Mouse (Mus musculus) 3T3-L1 (cell line): ENCODE measurements at regions not wholly inside any gene's neighbourhood (a gene's known extent, or its start where the extent isn't known, plus 50 kb on each side); places are given as distances from the start of the nearest gene placed in this dataset.

Experiments
- DNase-seq: peaks from one replicate; pipeline ENCODE4 v3.0.0-alpha.2; 2015; ENCODE audit warnings: low read depth, low spot score

- DNase-seq, result no peak
Measured at GRCm38 (mm10) chr16:93140535-93141110, 314.7 kb upstream of the Runx1 start.

DNA sequence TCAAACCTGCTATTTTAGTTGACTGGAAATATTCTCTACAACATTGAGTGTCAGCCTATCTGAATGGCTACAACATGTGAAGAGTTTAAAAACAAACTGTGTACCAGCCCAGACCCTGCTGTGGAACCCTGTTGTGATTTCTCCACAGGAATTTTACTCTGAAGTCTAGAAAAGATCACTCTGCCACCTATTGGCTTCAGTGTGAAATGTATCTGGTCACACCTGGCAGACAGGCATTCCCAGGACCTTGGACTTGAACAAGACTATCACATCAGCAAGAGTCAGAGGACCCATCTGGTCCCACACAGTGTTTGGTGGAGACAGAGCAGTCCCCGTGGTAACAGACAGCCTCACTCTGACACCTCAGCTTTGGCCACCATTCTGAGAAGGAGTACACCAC lies 311.3 kb upstream of the Runx1 start:
- peak; percentile 58 for DNase-seq

DNA sequence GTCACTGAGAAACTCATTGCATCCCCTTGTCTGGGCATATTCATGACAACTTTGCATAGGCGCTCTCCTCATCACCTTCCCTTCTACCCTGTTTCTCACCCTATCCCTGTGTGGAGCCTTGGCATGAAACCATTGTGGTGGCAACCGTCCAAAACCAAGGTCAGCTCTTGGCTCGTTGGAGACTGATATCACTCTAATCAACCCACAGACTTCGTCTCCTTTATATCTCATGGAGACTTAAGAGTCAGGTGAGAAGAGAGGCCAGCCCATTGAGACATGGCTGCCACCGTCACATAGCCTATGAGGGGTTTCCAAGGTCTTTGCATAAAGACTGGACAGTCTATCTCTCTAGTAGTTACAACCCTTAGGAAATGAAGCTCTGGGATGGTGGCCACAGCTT lies 305.5 kb upstream of the Runx1 start:
- DNase-seq, result no peak

GRCm38 (mm10) chr16:93130622-93131021 lies 304.7 kb upstream of the Runx1 start:
- DNase-seq, result no peak

GRCm38 (mm10) chr16:93123707-93124106 lies 297.8 kb upstream of the Runx1 start:
- DNase-seq, result no peak

DNA sequence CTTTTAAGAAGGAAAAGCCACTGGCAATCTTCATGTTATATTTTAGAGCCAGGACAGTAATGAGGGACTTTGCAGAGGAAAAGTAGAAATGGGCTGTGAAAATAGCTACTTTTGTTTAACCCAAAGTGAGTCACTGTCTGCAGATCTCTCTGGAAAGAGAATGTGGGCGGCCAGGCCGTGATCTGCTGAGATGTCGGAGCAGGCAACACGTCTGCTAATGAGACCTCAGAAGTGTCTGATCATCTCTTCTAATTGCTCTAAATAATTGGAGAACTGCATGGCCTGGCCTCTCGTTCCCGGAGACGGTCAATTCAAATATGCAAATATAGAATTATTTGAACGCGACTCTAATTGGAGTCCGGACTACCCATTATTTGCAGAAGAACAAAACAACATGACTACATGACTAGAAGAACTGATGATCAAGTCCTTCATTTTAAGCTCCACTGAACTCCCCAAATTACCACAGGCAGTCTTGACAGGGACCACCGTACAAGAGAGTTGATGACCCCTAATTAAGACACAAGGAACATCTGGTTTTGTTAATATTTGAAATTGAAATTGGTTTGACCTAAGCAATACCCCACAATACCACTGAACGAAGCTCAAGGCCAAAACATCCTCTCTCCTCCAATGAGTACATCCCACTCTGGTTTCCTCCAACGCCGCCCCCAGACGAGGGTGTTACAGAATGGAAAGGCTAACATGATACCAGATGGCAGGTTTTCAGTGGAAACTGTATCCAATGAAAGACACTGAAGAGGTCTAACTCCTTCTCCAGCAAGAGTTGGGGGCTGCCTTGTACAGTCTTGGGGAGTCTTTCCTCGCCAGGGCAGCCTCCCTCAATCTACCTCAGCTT lies 290.4 kb upstream of the Runx1 start:
- DNase-seq, result peak; percentile 9

GRCm38 (mm10) chr16:93110912-93111311 lies 285.0 kb upstream of the Runx1 start:
- DNase-seq, result no peak

DNA sequence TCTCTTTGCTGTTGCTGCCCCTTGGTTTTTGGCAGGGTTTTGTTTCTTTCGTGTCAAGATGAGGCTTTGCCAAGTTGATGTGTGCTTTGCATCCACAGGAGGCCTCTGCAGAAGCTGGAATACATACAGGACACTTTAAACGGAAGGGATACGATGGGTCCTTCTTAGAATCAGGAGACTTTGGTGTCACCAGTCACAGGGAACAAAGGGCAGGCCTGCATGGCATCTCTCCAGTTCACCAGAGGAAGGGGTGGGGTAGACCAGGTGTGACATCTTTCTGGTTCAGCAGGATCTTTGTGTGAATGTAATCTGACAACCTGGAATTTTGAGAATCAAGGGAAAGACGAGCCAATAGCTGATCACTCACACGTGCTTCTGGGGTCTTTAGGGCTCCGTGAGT lies 284.5 kb upstream of the Runx1 start:
- DNase-seq, result no peak

DNA sequence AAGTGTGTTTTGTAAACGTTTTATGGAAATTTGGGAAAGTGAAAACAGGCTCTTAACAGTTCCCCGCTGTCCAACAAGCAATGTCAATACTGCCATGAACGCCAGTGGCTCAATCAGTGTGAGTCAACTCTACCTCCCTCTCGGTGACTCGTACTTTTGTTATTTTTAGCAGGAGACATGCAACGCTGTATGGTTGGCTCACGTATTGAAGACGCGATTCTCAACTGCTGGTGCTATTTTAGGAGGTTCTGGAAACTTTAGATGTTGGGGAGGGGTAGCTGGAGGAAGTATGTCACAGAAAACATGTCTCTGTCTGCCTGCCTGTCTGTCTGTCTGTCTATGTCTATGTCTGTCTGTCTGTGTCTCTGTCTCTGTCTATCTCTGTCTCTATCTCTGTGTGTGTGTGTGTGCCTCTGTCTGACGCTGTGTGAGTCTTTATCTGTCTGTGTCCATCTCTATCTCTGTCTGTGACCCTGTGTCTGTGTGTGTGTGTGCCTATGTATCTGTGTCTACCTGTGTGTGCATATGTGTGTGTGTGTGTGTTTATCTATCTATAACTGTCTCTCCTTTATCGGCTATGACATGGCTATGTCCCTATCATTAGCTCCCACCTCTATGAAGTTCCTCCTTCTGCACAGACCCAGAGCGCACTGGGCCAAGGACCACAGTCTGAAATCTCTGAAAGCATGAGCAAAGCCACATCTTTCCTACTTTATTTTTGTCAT lies 283.9 kb upstream of the Runx1 start:
- peak; percentile 84 for DNase-seq

DNA sequence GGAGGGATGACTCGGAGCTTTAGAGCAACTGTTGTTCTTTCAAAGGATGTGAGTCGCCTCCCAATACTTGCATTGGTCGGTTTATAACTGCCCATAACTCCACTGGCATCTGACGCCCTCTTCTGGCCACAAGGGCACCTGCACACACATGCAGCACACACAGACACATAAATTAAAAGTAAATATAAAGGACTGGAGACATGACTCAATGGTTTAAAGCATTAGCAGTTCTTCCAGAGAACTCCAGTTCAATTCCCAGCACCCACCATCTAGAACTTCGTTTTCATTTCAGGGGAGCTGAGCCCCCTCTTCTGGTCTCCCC lies 281.5 kb upstream of the Runx1 start:
- no peak for DNase-seq

GRCm38 (mm10) chr16:93106811-93107523 lies 281.0 kb upstream of the Runx1 start:
- DNase-seq, result peak; percentile 87

GRCm38 (mm10) chr16:93102174-93102573 lies 276.2 kb upstream of the Runx1 start:
- no peak for DNase-seq

DNA sequence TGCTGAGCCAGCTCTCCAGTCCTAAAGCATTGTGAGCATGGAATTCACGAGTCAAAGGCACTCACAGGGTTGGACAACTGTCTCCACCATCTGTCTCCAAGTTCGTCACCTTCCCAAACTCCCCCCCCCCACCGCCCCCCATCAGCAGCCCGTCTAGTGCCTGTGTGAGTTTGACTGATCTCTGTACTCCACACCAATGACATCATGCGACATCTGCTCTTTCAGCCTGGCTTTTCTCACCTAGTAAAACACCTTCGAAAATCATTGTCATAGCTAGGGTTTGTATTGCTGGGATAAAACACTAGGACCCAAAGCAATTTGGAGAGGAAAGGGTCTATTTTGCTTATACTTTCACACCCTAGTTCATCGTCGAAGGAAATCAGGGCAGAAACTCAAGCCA lies 272.1 kb upstream of the Runx1 start:
- no peak for DNase-seq

- DNase-seq, result peak; percentile 36
Measured at GRCm38 (mm10) chr16:93096175-93096574, 270.2 kb upstream of the Runx1 start.

GRCm38 (mm10) chr16:93092796-93093195 lies 266.8 kb upstream of the Runx1 start:
- peak; percentile 38 for DNase-seq

DNA sequence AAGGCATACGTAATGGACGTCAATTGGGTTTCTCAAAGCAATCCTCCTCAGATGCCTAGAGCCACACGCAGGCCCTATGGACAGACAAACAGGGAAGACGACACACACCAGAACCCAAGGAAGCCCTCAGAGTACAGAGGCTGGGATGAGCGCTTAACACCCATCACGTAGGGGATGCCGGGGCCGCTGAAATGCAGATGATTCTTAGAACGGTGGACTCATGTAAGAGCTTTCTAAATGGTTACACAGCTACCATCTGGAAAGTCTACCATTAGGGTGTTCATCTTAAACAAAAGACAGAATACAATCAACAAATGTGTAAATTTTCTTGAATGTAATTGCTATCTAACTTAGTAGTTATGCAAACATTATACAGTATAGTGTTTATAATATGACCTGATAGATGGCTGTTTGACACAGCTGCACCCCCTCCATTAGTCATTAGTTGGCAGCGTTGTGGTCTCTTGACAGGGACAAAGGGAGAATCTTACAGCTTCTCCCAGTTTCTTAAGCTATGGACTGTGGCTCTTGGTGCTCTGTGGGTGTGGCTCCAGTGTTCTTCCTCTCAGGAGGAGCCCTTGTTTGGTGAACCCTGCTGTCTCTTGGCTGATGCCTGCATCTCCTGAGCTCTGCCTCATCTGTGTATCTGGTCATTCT lies 259.4 kb upstream of the Runx1 start:
- DNase-seq, result peak; percentile 71

DNA sequence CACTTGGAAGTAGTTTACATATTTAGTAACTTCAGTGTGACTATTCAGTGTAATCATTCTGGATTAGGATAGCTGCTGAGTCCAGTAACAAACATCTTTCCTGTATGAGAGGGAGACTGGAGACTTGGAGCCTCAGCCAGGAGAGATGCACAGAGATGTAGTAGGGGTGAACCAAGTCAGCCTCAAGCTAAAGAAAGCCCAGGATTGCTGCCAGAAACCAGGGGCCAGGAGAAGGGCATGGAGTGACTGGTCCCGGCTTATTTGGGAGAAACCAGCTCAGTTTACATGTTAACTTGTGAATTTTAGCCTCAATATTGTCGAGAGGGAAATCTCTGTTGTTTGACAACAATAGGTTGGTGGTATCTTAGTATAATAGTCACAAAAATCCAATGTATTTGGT lies 257.8 kb upstream of the Runx1 start:
- peak; percentile 67 for DNase-seq

- no peak for DNase-seq
Measured at GRCm38 (mm10) chr16:93083142-93083541, 257.2 kb upstream of the Runx1 start.

DNA sequence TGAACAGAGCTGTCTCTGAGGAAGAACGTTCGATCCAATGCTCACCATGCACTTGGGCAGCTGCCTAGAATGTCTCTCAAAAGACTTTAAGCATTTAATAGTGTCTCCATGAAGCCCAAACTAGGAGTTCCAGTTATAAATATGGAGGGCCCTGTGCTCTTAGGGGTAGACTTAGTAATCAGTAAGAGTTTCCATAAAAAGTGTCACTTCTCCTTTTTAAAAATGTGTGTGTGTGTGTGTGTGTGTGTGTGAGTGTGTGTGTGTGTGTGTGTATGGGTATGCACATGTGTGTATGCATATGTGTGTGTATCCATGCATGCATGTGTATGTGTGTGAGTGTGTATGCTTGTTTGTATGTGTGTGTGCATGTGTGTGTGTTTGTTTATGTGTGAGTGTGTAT lies 255.6 kb upstream of the Runx1 start:
- no peak for DNase-seq

DNA sequence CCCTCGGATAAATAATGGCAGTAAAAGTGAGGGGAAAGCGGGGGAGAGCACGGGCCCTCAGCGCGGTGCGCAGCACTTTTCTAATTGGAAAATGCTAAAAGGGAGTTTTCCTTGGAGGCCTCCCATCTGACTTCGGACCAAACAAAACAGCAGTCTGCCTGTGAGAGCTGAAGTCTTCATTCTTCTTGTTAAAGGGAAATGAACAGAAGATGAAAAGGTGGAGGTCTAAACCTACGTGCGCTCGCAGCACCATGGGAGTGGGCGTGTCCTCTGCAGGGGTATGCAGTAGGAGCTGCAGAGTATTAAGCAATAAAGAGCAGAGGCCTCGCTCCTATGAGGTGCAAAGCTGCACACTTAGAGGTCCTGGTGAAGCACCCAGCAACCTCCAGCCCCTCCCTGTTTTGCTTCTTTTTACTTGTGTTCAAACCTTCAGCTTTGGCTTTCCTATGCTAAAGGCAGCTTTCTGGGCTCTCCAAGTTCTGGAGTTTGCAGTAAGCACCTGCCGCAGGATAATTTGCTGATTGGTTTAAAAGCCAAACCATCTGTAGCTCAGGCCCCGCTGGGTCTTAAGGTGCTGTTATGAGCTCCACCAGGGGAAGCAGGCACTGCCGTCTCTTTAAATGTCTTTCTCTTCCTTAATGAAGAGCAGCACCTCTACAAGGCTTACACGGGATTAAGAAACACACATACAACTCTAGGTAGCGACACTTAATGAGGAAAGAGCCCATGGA lies 253.9 kb upstream of the Runx1 start:
- DNase-seq, result no peak

DNA sequence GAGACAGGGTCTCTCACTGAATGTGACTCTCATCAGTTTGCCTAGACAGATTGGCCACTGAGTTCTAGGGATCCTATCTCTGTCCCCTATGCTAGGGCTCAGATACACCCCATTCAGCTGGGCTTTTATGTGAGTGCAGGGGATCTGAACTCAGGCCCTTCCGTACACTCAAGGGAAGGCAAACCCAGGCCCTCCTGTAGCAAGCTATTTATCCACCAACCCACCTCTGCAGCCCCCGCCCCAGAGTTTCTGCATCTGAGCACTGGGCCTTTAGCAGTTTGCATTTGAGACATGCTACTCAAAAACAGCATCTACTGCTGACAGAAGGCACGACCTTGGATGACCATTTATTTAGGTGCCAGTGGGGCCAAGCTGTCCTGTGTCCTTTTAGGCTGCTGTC lies 253.0 kb upstream of the Runx1 start:
- DNase-seq, result no peak
